Mouse (Mus musculus): ENCODE measurements at regions not wholly inside any gene's neighbourhood (a gene's known extent, or its start where the extent isn't known, plus 50 kb on each side); places are given as distances from the start of the nearest gene placed in this dataset.

- H3K4me3 ChIP-seq = no peak overlapping the region
Measured at GRCm38 (mm10) chr7:136348309-136348708, 546.1 kb upstream of the Mgmt start.

GRCm38 (mm10) chr7:136349651-136350050, 544.8 kb upstream of the Mgmt start:
- no peaks in the 10 kb centered on the region for H3K36me3 ChIP-seq (replicated peaks)
- peaks cover 18% of the 10 kb centered on the region for H3K4me1 ChIP-seq

More at GRCm38 (mm10) chr7:136348309-136348708, 546.1 kb upstream of the Mgmt start:
- Histone ChIP-seq H3K27ac (replicated peaks) (no peak overlapping the region), H3K27me3 (replicated peaks; ENCODE audit: low read depth, poor library complexity, severe bottlenecking) (peaks cover 6% of the 10 kb centered on the region; the same call in 1 of the 2 replicates), H3K4me1 (peaks cover 25% of the 10 kb centered on the region), H3K9me3 (no peaks in the 10 kb centered on the region), H3K36me3 (replicated peaks) (no peaks in the 10 kb centered on the region)
- 47% methylated on average over 1 of the region's 1 CpGs for whole genome bisulfite sequencing
- no peak for DNase-seq (ENCODE audit: low spot score)

GRCm38 (mm10) chr7:136357011-136357410, 537.4 kb upstream of the Mgmt start:
- DNase-seq (ENCODE audit: low spot score) = no peak
- H3K27me3 ChIP-seq (replicated peaks; ENCODE audit: low read depth, poor library complexity, severe bottlenecking) = no peaks in the 10 kb centered on the region; the same call in 1 of the 2 replicates
- H3K27ac ChIP-seq (replicated peaks) = no peak overlapping the region
- H3K36me3 ChIP-seq (replicated peaks) = no peaks in the 10 kb centered on the region
- H3K4me3 ChIP-seq = no peak overlapping the region
- H3K9me3 ChIP-seq = no peaks in the 10 kb centered on the region
- H3K4me1 ChIP-seq = no peaks in the 10 kb centered on the region
- WGBS = 69% methylated on average over 7 of the region's 7 CpGs

More at GRCm38 (mm10) chr7:136349651-136350050, 544.8 kb upstream of the Mgmt start:
- no peak for DNase-seq (ENCODE audit: low spot score)
- 86% methylated on average over 14 of the region's 14 CpGs for WGBS
- Histone ChIP-seq H3K27me3 (replicated peaks; ENCODE audit: low read depth, poor library complexity, severe bottlenecking) (peaks cover 3% of the 10 kb centered on the region), H3K4me3 (no peak overlapping the region), H3K9me3 (no peaks in the 10 kb centered on the region), H3K27ac (replicated peaks) (no peak overlapping the region)

GRCm38 (mm10) chr7:136365318-136366211, 528.8 kb upstream of the Mgmt start:
- WGBS = 62% methylated on average over 7 of the region's 7 CpGs
- no peak for DNase-seq (ENCODE audit: low spot score)
- no peaks in the 10 kb centered on the region for H3K36me3 ChIP-seq (replicated peaks)

DNA sequence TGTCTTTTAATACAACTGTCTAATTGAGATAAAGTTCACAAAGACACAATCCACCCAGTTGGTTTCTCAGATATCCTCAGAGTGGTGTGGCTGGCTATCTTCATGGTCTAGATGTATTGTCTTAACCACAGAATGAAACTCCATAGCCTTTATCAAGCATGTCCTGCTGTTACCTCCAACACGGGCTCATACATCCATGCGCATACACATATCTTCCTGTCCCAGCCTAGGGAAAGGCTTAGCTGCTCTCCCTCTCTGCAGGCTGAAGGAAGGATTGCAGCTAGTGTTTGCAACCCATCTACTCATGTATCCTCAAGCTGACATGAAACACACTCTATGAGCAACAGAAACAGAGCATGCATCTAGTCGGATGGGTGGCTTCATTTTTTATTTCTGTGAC, 517.2 kb upstream of the Mgmt start:
- Histone ChIP-seq H3K27me3 (replicated peaks; ENCODE audit: low read depth, poor library complexity, severe bottlenecking) (no peaks in the 10 kb centered on the region), H3K4me3 (no peak overlapping the region), H3K36me3 (replicated peaks) (no peaks in the 10 kb centered on the region), H3K4me1 (peaks cover 29% of the 10 kb centered on the region), H3K27ac (replicated peaks) (no peak overlapping the region; the same call in 1 of the 2 replicates), H3K9me3 (no peaks in the 10 kb centered on the region)
- 93% methylated on average over 3 of the region's 3 CpGs for WGBS
- no peak for DNase-seq (ENCODE audit: low spot score)

More at GRCm38 (mm10) chr7:136365318-136366211, 528.8 kb upstream of the Mgmt start:
- no peak overlapping the region for H3K4me3 ChIP-seq
- no peak overlapping the region; the same call in 1 of the 2 replicates for H3K27ac ChIP-seq (replicated peaks)
- H3K9me3 ChIP-seq = no peaks in the 10 kb centered on the region
- H3K4me1 ChIP-seq = peaks cover 18% of the 10 kb centered on the region
- no peaks in the 10 kb centered on the region for H3K27me3 ChIP-seq (replicated peaks; ENCODE audit: low read depth, poor library complexity, severe bottlenecking)

- no peaks in the 10 kb centered on the region for H3K27me3 ChIP-seq (replicated peaks; ENCODE audit: low read depth, poor library complexity, severe bottlenecking)
- no peaks in the 10 kb centered on the region for H3K36me3 ChIP-seq (replicated peaks)
- no peak for DNase-seq (ENCODE audit: low spot score)
- H3K9me3 ChIP-seq = no peaks in the 10 kb centered on the region
- WGBS = 75% methylated on average over 8 of the region's 8 CpGs
- H3K4me3 ChIP-seq = no peak overlapping the region
- peaks cover 29% of the 10 kb centered on the region for H3K4me1 ChIP-seq
- no peak overlapping the region; the same call in 1 of the 2 replicates for H3K27ac ChIP-seq (replicated peaks)
Measured at GRCm38 (mm10) chr7:136377742-136378141, 516.7 kb upstream of the Mgmt start.

DNA sequence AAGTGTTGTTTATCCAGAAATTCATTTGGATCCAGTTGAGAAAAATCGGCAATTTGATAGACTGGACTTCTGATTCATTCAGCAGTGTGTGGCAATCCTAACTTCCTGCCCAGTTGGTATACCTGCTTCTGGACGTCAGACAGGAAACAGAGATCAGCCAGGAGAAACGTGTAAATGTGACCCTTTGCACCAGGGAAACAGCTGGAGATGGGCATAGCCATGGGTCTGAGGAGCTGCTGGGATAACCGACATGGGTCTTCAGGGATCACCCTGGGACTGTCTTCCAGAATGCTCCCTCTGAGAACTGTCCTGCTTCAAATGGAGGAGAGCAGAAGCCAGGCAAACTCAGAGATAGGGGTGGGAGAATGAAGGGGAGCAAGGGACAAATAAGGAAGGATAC, 516.1 kb upstream of the Mgmt start:
- Histone ChIP-seq H3K4me3 (no peak overlapping the region), H3K27ac (replicated peaks) (peak overlapping the region; percentile 40; the same call in 1 of the 2 replicates)
- no peak for DNase-seq (ENCODE audit: low spot score)

DNA sequence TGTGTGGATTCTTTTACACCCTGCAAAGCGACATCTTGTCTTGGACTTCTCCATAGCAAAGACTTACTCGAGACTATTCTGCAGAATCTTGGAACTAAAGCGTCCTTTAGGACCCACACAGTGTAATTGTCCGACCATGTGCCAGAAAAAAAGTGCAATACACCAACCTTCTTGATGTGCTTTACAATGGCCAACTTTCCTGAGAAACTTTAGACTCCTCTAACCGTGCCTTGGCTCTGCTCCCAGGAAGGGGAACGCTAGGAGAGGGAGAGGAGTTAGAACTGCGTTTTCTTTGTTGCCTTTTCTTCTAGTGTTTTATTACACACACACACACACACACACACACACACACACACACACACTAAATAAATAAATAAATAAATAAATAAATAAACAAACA, 515.1 kb upstream of the Mgmt start:
- 81% methylated on average over 7 of the region's 7 CpGs for WGBS
- Histone ChIP-seq H3K27me3 (replicated peaks; ENCODE audit: low read depth, poor library complexity, severe bottlenecking) (no peaks in the 10 kb centered on the region), H3K9me3 (no peaks in the 10 kb centered on the region), H3K36me3 (replicated peaks) (no peaks in the 10 kb centered on the region), H3K4me3 (no peak overlapping the region), H3K4me1 (peaks cover 29% of the 10 kb centered on the region), H3K27ac (replicated peaks) (no peak overlapping the region)
- no peak for DNase-seq (ENCODE audit: low spot score)

More for the DNA sequence above, 516.1 kb upstream of the Mgmt start:
- WGBS = 49% methylated on average over 4 of the region's 4 CpGs
- Histone ChIP-seq H3K4me1 (peaks cover 29% of the 10 kb centered on the region), H3K27me3 (replicated peaks; ENCODE audit: low read depth, poor library complexity, severe bottlenecking) (no peaks in the 10 kb centered on the region), H3K36me3 (replicated peaks) (no peaks in the 10 kb centered on the region), H3K9me3 (no peaks in the 10 kb centered on the region)

GRCm38 (mm10) chr7:136379741-136380140, 514.7 kb upstream of the Mgmt start:
- H3K27ac ChIP-seq (replicated peaks) = no peak overlapping the region
- H3K9me3 ChIP-seq = no peaks in the 10 kb centered on the region
- no peak overlapping the region for H3K4me3 ChIP-seq
- 63% methylated on average over 3 of the region's 3 CpGs for WGBS
- no peak for DNase-seq (ENCODE audit: low spot score)
- H3K36me3 ChIP-seq (replicated peaks) = no peaks in the 10 kb centered on the region
- peaks cover 29% of the 10 kb centered on the region for H3K4me1 ChIP-seq
- H3K27me3 ChIP-seq (replicated peaks; ENCODE audit: low read depth, poor library complexity, severe bottlenecking) = no peaks in the 10 kb centered on the region

DNA sequence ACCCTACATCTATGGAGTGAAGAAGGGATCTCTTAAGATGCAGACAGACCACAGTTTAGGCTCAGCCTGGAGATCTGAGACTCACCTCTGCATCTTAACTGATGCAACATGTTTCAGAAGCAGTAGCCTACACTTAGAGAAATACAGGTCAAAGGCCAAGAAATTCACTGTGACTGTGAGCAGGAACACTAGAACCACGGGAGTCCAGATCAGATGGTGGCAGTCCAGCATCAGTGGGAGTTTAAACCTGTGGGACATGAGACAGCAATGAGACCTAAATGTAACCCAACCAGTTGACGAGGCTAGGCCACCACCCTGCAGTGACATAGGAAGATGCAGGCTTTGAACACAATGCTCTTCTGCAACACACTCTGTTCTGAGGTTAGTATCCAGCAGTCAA, 511.1 kb upstream of the Mgmt start:
- Histone ChIP-seq H3K4me3 (no peak overlapping the region), H3K36me3 (replicated peaks) (no peaks in the 10 kb centered on the region), H3K27me3 (replicated peaks; ENCODE audit: low read depth, poor library complexity, severe bottlenecking) (no peaks in the 10 kb centered on the region), H3K4me1 (peaks cover 18% of the 10 kb centered on the region), H3K27ac (replicated peaks) (no peak overlapping the region), H3K9me3 (no peaks in the 10 kb centered on the region)
- no peak for DNase-seq (ENCODE audit: low spot score)
- WGBS = 78% methylated on average over 2 of the region's 2 CpGs

GRCm38 (mm10) chr7:136387736-136388135, 506.7 kb upstream of the Mgmt start:
- no peak for DNase-seq (ENCODE audit: low spot score)
- H3K36me3 ChIP-seq (replicated peaks) = no peaks in the 10 kb centered on the region
- no peak overlapping the region for H3K27ac ChIP-seq (replicated peaks)
- H3K4me3 ChIP-seq = no peak overlapping the region
- WGBS = 91% methylated on average over 4 of the region's 4 CpGs
- peaks cover 8% of the 10 kb centered on the region for H3K4me1 ChIP-seq
- no peaks in the 10 kb centered on the region for H3K9me3 ChIP-seq
- no peaks in the 10 kb centered on the region for H3K27me3 ChIP-seq (replicated peaks; ENCODE audit: low read depth, poor library complexity, severe bottlenecking)

DNA sequence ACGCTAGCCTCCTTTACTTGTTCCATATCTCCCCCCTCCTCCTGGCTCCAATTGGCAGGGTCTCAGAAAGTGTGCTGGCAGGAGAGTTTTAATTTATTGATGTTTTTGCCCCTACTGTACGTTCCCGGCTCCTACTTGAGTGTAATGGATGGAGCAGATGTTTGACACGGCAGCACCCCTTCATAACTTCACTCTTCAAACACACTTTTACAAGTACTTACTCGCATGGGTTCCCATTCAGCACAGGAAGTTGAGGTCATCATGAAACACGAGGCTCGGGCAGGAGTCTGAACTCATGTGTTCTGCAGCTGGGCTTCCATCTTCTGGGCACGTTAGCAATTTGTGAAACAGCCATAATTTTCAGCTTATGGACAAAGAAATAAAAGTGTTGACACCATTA, 504.3 kb upstream of the Mgmt start:
- no peak for DNase-seq (ENCODE audit: low spot score)
- 59% methylated on average over 8 of the region's 8 CpGs for WGBS
- Histone ChIP-seq H3K4me1 (peaks cover 8% of the 10 kb centered on the region), H3K27ac (replicated peaks) (no peak overlapping the region), H3K9me3 (no peaks in the 10 kb centered on the region), H3K36me3 (replicated peaks) (no peaks in the 10 kb centered on the region), H3K4me3 (no peak overlapping the region), H3K27me3 (replicated peaks; ENCODE audit: low read depth, poor library complexity, severe bottlenecking) (no peaks in the 10 kb centered on the region)

- no peak for DNase-seq (ENCODE audit: low spot score)
- H3K27me3 ChIP-seq (replicated peaks; ENCODE audit: low read depth, poor library complexity, severe bottlenecking) = no peaks in the 10 kb centered on the region
- H3K9me3 ChIP-seq = no peaks in the 10 kb centered on the region
- H3K27ac ChIP-seq (replicated peaks) = no peak overlapping the region
- no peaks in the 10 kb centered on the region for H3K36me3 ChIP-seq (replicated peaks)
- 88% methylated on average over 6 of the region's 6 CpGs for WGBS
- H3K4me1 ChIP-seq = peaks cover 11% of the 10 kb centered on the region
- H3K4me3 ChIP-seq = no peak overlapping the region
Measured at GRCm38 (mm10) chr7:136393454-136393853, 501.0 kb upstream of the Mgmt start.
